Mouse (Mus musculus): ENCODE data around the gene Fam187b.
A peak's percentile ranks its signal among the peaks of the same experiment; 100 is the strongest.

The Fam187b gene

DNA sequence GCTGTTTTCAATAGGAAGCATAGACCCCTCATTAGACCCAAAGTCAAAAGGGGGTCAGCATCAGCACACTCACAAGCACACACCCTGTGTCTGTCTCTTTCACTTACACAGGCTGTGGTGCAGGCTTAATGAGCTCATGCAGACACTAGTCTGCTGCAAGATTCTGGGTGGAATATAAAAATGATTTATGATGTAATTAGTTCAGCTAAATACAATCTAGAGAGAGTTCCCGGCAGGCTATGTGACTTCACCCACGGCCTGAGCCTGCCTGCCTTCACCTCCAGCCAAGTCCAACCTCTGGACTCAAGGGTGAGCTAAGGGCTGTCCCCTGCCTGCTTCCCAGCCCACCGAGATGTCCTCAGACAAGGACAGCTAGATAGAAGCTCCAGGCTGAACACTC is 35.3 kb downstream of the Fam187b start:
- no peak for DNase-seq (ENCODE audit: low spot score in 2 of 2)

DNA sequence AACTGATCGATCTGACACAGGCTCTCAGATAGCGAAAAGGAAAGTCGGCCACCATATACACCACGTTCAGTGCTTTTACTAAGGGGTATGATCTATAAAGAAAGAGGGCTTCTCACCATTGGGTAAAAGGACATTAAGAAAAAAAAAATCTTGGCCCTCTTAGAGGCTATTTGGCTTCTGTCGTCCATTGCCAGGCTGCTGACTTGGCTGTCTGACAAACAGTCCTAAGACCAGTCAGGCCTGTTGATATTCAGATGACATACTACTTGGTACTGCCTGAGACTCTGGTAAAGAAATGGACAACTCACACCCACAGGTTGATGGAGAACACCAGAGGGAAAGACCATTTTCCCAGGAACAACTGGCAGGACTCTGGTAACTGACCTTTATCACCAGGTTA is 39.4 kb downstream of the Fam187b start:
- no peak for DNase-seq (ENCODE audit: low spot score in 2 of 2)

DNA sequence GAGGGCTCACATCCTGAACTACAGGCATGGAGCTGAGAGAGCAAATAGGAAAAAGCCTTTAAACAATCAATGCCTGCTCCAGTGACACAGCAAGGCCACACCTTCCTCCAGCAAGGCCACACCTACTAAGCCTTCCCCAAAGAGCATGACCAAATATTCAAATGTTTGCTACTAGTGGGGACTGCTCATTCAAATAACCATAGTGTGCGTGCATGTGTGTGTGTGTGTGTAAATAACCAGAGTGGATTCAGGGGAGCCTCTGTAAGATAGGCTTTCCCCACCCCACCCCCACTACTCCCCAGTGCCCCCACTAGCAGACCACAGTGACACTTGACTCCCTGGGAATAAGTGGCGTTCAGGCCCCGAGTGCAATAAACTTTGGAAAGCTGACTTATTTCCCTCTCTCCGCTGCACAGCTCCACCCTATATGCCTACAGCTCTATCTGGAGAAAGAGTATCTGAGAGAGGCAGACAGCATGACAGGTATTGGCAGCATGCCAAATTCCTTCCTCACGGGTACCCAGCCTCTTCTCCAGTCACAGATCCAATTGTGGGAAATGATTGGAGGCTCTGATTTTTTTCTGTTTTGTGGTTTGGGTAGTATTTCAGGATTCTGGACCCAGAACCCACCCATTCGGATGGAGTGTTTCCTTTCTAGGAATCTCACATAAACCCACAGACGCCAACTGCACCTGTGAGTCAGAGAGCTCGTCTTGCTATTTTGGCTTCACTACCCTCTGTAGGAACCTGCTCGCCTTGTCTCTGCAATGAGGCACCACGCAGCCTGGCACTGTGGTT is 43.7 kb downstream of the Fam187b start:
- peak in 1 of 2 experiments; percentile 24 for DNase-seq (ENCODE audit: low spot score in 2 of 2)

DNA sequence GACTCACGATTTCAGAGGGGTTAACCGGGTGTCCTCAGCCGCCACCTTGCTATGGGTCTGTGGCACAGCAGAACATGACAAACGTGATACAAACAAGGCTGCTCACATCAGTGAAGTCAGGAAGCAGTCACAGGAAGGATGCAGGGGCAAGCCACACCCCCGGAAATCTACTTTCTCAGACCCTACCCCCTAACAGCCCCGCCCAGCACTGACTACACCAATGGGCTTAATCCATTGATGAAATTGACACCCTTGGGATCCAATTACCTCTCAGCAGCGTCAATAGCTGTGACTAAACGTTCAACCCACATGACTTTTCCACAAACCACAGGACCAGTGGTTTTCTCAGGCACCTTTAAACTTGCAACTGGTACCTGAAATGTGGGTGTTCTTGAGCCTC is 55.0 kb downstream of the Fam187b start:
- DNase-seq (ENCODE audit: low spot score in 2 of 2), result peak in 1 of 2 experiments; percentile 24

DNA sequence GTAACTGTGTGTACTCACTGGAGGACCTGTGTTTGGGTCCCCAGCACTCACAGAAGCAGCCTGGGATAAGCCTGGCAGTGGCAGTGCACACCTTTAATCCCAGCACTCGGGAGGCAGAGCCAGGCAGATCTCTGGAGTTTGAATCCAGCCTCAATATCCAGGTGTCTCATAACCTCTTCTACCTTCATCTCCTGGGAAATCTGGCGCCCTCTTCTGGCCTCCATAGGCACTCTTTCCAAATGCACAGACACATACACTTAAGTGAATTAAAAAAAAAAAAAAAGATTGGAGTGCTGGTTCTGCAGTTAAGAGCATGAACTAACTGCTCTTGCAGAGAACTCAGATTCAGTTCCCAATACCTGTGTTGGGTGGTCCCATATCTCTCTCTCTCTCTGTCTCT is 57.1 kb downstream of the Fam187b start:
- DNase-seq (ENCODE audit: low spot score in 2 of 2), result no peak

DNA sequence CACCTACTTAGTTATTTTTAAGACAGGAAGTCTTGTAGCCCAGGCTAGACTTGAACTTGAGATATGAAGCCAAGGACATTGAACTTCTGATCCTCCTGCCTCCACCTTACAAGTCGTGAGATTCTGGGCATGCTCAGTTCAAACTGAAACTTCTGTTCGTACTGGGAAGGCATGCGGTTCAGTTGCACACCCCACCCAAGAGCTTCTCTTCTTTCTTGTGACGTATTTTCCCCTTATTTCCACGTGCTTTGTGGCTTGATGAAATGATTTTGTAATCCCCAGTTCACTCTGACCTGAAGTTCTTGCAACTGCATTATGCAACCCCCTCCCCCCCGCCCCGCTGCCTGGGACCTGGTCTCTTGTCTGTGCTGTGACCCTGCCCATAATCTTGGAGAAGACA is 58.1 kb downstream of the Fam187b start:
- DNase-seq (ENCODE audit: low spot score in 2 of 2), result peak in 1 of 2 experiments; percentile 30

DNA sequence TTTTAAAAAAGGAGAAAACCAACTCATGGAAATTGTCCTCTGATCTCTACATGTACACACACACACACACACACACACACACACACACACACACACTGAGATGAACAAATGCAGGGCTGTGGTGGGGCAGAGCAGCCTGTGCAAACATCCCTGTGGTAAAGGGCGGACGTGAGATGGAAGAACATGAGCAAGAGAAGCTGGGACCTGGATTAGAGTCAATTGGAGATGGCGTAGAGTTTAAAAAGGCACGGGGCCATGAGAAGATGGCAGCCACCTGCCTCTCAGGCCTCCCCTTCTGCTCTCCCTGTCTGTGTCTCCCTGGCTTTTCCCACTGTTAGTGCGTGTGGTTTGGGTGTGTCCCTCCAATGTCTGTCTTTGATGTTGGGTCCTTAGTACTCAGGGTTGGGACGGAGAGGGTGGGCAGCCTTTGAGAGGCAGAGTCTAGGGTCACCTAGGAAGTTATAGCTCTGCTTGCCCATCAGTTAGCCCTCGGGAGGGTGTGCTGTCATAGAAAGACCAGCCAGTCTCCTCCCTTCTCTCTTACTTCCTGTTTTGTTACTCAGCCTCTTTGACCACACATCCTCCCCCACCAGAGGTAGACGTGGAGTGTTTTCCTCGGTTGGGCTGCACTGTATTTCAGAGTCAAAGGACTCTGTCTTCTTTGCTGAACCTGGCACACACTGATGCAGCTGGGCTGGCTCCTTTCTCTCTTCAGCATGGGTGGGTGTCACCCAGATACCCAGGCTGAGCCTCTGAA is 60.0 kb downstream of the Fam187b start:
- peak; percentile 78 to 80 for DNase-seq (ENCODE audit: low spot score in 2 of 2)

DNA sequence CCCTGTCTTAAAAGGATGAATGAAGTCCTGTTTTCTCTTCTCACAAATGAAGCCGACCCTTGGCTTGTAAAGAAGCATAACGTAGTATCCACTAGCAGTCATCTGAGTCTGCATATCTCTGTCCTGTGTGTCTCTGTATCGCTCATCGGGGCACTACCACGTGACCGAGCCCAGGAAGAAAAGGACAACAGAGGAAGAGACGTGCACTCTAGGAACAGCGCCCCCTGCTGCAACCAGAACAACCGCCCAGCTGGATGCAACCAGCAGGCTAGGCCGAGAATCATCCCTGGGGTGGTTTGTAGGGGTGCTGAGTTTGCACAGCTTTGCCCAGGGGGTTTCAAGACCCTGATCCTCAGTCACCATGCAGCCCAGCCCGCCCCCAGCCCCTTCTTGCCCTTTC is 61.2 kb downstream of the Fam187b start:
- DNase-seq (ENCODE audit: low spot score in 2 of 2), result peak in 1 of 2 experiments; percentile 49

DNA sequence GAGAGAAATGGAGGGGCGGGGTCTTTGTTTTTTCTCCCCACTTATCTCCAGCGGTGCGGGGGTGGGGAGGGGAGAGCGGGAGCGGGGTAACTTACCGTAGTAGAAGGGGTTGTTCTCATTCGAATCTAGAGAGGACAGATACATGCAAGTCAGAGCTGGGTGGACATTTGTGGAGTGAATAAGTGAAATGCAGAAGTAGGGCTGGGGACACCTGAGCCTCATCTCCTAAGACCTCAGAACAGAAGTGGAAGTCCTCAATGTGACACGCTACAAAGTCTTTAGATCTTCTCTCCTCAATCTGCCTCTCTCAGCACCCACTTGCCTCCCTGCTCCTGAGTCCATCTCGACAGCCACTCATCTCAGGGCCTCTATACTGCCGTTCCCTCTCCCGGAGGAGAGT is 61.7 kb downstream of the Fam187b start:
- DNase-seq (ENCODE audit: low spot score in 2 of 2), result no peak

DNA sequence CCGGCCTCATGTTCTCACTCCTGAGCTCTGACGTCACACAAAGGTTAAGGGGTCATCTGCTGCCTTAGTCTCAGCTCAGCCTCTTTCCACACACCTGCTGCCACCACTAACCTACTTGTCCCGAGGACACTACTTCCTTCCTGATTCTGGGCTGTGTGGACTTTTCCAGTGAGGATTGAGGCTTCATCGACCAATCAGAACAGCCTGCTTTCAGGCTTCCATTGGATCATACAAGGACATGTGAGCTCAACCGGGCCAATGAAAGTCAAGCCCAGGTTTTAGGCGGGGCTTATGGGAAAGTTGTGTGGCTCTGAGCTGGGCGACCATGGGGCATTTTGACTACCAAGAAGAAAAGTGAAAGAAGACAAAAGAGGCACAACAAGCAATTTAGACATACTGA is 63.3 kb downstream of the Fam187b start:
- peak; percentile 39 to 45 for DNase-seq (ENCODE audit: low spot score in 2 of 2)

DNA sequence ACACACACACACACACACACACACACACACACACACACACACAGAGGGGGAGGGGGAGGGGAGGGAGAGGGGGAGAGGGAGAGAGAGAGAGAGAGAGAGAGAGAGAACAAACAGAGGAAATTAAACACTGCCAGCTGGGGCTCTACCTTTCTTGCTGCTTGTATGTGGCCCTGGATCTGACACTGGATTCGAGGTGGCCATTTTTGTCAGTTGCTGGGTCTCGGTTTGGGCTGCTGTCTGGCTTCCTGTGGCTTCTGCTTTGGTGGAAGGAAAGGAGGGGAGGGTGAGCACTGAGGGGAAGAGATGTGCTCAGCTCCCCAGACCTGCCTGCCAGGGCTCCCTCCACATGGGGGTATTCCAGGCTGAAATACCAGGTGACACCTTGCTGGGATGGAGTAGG is 64.1 kb downstream of the Fam187b start:
- no peak for DNase-seq (ENCODE audit: low spot score in 2 of 2)

DNA sequence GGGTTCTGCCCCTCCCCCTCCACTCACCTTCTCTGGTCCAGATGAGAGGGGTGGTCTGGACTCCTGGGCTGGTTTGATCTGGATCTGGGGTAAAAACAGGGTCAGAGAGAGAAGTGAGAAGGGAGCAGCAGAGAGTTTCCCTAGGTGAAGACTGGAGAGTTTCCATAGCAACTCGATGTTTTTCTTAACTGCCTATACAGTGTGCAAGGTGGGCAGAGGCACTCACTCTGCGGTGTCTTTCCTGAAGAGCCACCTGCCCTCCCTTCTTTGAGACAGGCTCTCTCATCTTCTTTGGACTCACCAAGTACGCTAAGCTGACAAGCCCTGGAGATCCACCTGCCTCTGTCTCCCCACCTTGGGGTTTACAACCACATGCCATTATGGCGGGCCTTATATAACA is 65.4 kb downstream of the Fam187b start:
- DNase-seq (ENCODE audit: low spot score in 2 of 2), result no peak
